Mouse (Mus musculus) ES-Bruce4 (cell line): ENCODE results near the gene Washc3. TPM values are rescaled to one million over a fixed set of nuclear protein-coding genes. Genes with fewer than 3 reads are reported as not detected.

Experiments
- H3K27ac ChIP-seq: 2 replicates; pipeline ENCODE4 v1.5.1; 2012; ENCODE audit warnings: low read length, inconsistent platforms; ENCODE audit not compliant: insufficient read depth
- H3K27me3 ChIP-seq: 2 replicates; pipeline ENCODE4 v1.6.1; 2012; ENCODE audit warnings: mild to moderate bottlenecking, low read length, inconsistent platforms; ENCODE audit not compliant: control insufficient read depth, poor library complexity, insufficient read depth, severe bottlenecking
- H3K36me3 ChIP-seq: 2 replicates; pipeline ENCODE4 v1.6.1; 2012; ENCODE audit warnings: inconsistent platforms, mild to moderate bottlenecking, low read length, moderate library complexity; ENCODE audit not compliant: control insufficient read depth, poor library complexity, insufficient read depth, severe bottlenecking
- H3K4me1 ChIP-seq: one replicate; pipeline ENCODE4 v1.8.1; 2011; ENCODE audit warnings: low read length; ENCODE audit not compliant: control insufficient read depth, insufficient read depth
- H3K4me3 ChIP-seq: 2 replicates; pipeline ENCODE4 v1.5.1; 2011; ENCODE audit warnings: low read depth, mild to moderate bottlenecking, low read length
- H3K9ac ChIP-seq: 2 replicates; pipeline ENCODE4 v1.6.1; 2012; ENCODE audit warnings: low read depth, mild to moderate bottlenecking, inconsistent platforms; ENCODE audit not compliant: poor library complexity, severe bottlenecking
- H3K9me3 ChIP-seq: replicated peaks from 2 replicates; pipeline ENCODE4 v1.6.1; 2012; ENCODE audit warnings: mild to moderate bottlenecking, low read length, inconsistent platforms; ENCODE audit not compliant: control insufficient read depth, poor library complexity, insufficient read depth, severe bottlenecking
- CTCF ChIP-seq: IDR thresholded peaks from one replicate; pipeline ENCODE4 v1.8.1; 2011; ENCODE audit warnings: low read depth, low read length
- EP300 ChIP-seq: IDR thresholded peaks from 2 replicates; pipeline ENCODE4 v1.6.1; 2011; ENCODE audit warnings: low read depth, low read length; ENCODE audit not compliant: insufficient read depth
- POLR2A ChIP-seq: IDR thresholded peaks from one replicate; pipeline ENCODE4 v1.8.1; 2011; ENCODE audit warnings: low read length; ENCODE audit not compliant: insufficient read depth
- polyA plus RNA-seq: library from polyadenylated mRNA; stranded (reverse); fragments of >200 nt; gene quantifications from 2 replicates; pipeline ENCODE4 v1.2.4, GENCODE M21; 2011; ENCODE audit warnings: low read depth; ENCODE audit not compliant: missing spikeins, insufficient read depth, insufficient read length

Gene Washc3
- polyA plus RNA-seq, 1 experiment = 60.8 TPM

- no peak overlapping the region; the same call in 1 of the 2 replicates for H3K9ac ChIP-seq
- TF ChIP-seq CTCF (no peak), EP300 (no peak)
- no peaks in the 10 kb centered on the region for H3K9me3 ChIP-seq
- H3K4me3 ChIP-seq = no peak overlapping the region
- H3K27ac ChIP-seq = no peak overlapping the region
- peaks cover 3% of the 10 kb centered on the region; the same call in 1 of the 2 replicates for H3K36me3 ChIP-seq
- no peaks in the 10 kb centered on the region for H3K27me3 ChIP-seq
- no peaks in the 10 kb centered on the region for H3K4me1 ChIP-seq
Measured at GRCm38 (mm10) chr10:88200541-88200940, 352 bp upstream of the Washc3 start.

- Histone ChIP-seq H3K27ac (no peak overlapping the region), H3K4me3 (peak overlapping the region; percentile 94), H3K36me3 (peaks cover 4% of the 10 kb centered on the region; the same call in 1 of the 2 replicates), H3K9ac (peak overlapping the region; percentile 76), H3K27me3 (no peaks in the 10 kb centered on the region), H3K4me1 (no peaks in the 10 kb centered on the region), H3K9me3 (no peaks in the 10 kb centered on the region)
- no peak for TF ChIP-seq CTCF
Measured at GRCm38 (mm10) chr10:88201650-88202049, 757 bp downstream of the Washc3 start.

- Histone ChIP-seq H3K27ac (no peak overlapping the region), H3K36me3 (peaks cover 4% of the 10 kb centered on the region; the same call in 1 of the 2 replicates), H3K27me3 (no peaks in the 10 kb centered on the region), H3K9me3 (no peaks in the 10 kb centered on the region), H3K4me3 (no peak overlapping the region), H3K9ac (no peak overlapping the region), H3K4me1 (no peaks in the 10 kb centered on the region)
- TF ChIP-seq POLR2A (no peak), EP300 (no peak), CTCF (no peak)
Measured at GRCm38 (mm10) chr10:88202581-88202980, 1.7 kb downstream of the Washc3 start.

GRCm38 (mm10) chr10:88203236-88203635 lies 2.3 kb downstream of the Washc3 start:
- H3K36me3 ChIP-seq = peaks cover 4% of the 10 kb centered on the region; the same call in 1 of the 2 replicates
- no peak for TF ChIP-seq CTCF

GRCm38 (mm10) chr10:88212644-88213043 lies 11.8 kb downstream of the Washc3 start:
- H3K36me3 ChIP-seq = no peaks in the 10 kb centered on the region
- no peak overlapping the region for H3K27ac ChIP-seq
- no peaks in the 10 kb centered on the region for H3K27me3 ChIP-seq
- H3K9ac ChIP-seq = no peak overlapping the region
- H3K9me3 ChIP-seq = no peaks in the 10 kb centered on the region
- TF ChIP-seq EP300 = no peak
- TF ChIP-seq POLR2A = no peak
- TF ChIP-seq CTCF = no peak
- H3K4me1 ChIP-seq = no peaks in the 10 kb centered on the region
- no peak overlapping the region for H3K4me3 ChIP-seq

More at GRCm38 (mm10) chr10:88203236-88203635, 2.3 kb downstream of the Washc3 start:
- Histone ChIP-seq H3K27me3 (no peaks in the 10 kb centered on the region), H3K9ac (no peak overlapping the region), H3K4me1 (no peaks in the 10 kb centered on the region), H3K27ac (no peak overlapping the region), H3K4me3 (no peak overlapping the region), H3K9me3 (no peaks in the 10 kb centered on the region)

GRCm38 (mm10) chr10:88214800-88215514 lies 14.1 kb downstream of the Washc3 start:
- no peaks in the 10 kb centered on the region for H3K27me3 ChIP-seq
- no peak overlapping the region for H3K4me3 ChIP-seq
- no peaks in the 10 kb centered on the region for H3K36me3 ChIP-seq
- H3K9ac ChIP-seq = no peak overlapping the region
- no peaks in the 10 kb centered on the region for H3K4me1 ChIP-seq
- no peak overlapping the region for H3K27ac ChIP-seq
- H3K9me3 ChIP-seq = no peaks in the 10 kb centered on the region
- TF ChIP-seq POLR2A = no peak
- TF ChIP-seq CTCF = no peak
- no peak for TF ChIP-seq EP300
